Mouse (Mus musculus) limb, embryonic 14.5 days (tissue): ENCODE measurements around the gene Iqce. TPM values are rescaled to one million over a fixed set of nuclear protein-coding genes. Genes with fewer than 3 reads are reported as not detected.

Experiments
- ATAC-seq: fragments of 200-750 bp; cut with Nextera tagmentation; 2 replicates; pipeline ENCODE4 v1.8.0; 2017; ENCODE audit warnings: low read depth, moderate number of reproducible peaks, moderate TSS enrichment; ENCODE audit not compliant: low FRiP score
- DNase-seq: peaks from one replicate; pipeline ENCODE4 v3.0.0-alpha.2; 2015; ENCODE audit warnings: low spot score
- H3K27ac ChIP-seq: fragments of 300-500 bp; sonication (generic); replicated peaks from 2 replicates; pipeline ENCODE4 v1.5.1; 2014; ENCODE audit warnings: low read depth, mild to moderate bottlenecking, low read length, moderate library complexity, mixed read lengths
- H3K27me3 ChIP-seq: fragments of 300-500 bp; sonication (generic); 2 replicates; pipeline ENCODE4 v1.6.1; 2014; ENCODE audit warnings: low read length, mixed read lengths; ENCODE audit not compliant: control insufficient read depth, insufficient read depth
- H3K36me3 ChIP-seq: fragments of 300-500 bp; sonication (generic); 2 replicates; pipeline ENCODE4 v1.6.1; 2014; ENCODE audit warnings: mild to moderate bottlenecking, low read length, moderate library complexity, mixed read lengths; ENCODE audit not compliant: control insufficient read depth, insufficient read depth
- H3K4me1 ChIP-seq: fragments of 300-500 bp; sonication (generic); 2 replicates; pipeline ENCODE4 v1.6.1; 2014; ENCODE audit warnings: antibody characterized with exemption, low read length, mixed read lengths; ENCODE audit not compliant: control insufficient read depth, insufficient read depth
- H3K4me2 ChIP-seq: fragments of 300-500 bp; sonication (generic); replicated peaks from 2 replicates; pipeline ENCODE4 v1.6.1; 2014; ENCODE audit warnings: low read depth, mild to moderate bottlenecking, low read length, moderate library complexity; ENCODE audit not compliant: severe bottlenecking
- H3K4me3 ChIP-seq: fragments of 300-500 bp; sonication (generic); replicated peaks from 2 replicates; pipeline ENCODE4 v1.5.1; 2014; ENCODE audit warnings: low read length
- H3K9ac ChIP-seq: fragments of 300-500 bp; sonication (generic); 2 replicates; pipeline ENCODE4 v1.6.1; 2014; ENCODE audit warnings: mild to moderate bottlenecking, low read depth, low read length, moderate library complexity; ENCODE audit not compliant: severe bottlenecking
- H3K9me3 ChIP-seq: fragments of 300-500 bp; sonication (generic); 2 replicates; pipeline ENCODE4 v1.6.1; 2016; ENCODE audit warnings: low read length; ENCODE audit not compliant: control insufficient read depth
- POLR2A ChIP-seq: fragments of 200-500 bp; IDR thresholded peaks from 2 replicates; pipeline ENCODE4 v1.8.0; 2012; ENCODE audit warnings: inconsistent platforms, mild to moderate bottlenecking, moderate library complexity, borderline replicate concordance; ENCODE audit not compliant: insufficient read depth, insufficient read length; ENCODE audit errors: extremely low read depth
- WGBS: fragments of 180-500 bp; shearing (Covaris S2); extraction: QIAGEN DNeasy Blood & Tissue Kit; methylation state at CpG from one replicate; pipeline ENCODE4 v1.1.7; 2014; 5-methylcytosine and 5-hydroxymethylcytosine counted together
- polyA plus RNA-seq, 2 experiments: library from polyadenylated mRNA; depleted of rRNA in 1 of 2; stranded (reverse) in 1 of 2; unstranded in 1 of 2; fragments of >200 nt; fragmentation: Nextera tagmentation in 1 of 2; extraction: Ambion mirVana in 1 of 2; gene quantifications; 2 replicates each; pipeline versions ENCODE4 v1.2.1 to v1.2.3; 2012 to 2014

Iqce gene
- polyA plus RNA-seq, 2 experiments = 23.4 to 38.3 TPM

DNA sequence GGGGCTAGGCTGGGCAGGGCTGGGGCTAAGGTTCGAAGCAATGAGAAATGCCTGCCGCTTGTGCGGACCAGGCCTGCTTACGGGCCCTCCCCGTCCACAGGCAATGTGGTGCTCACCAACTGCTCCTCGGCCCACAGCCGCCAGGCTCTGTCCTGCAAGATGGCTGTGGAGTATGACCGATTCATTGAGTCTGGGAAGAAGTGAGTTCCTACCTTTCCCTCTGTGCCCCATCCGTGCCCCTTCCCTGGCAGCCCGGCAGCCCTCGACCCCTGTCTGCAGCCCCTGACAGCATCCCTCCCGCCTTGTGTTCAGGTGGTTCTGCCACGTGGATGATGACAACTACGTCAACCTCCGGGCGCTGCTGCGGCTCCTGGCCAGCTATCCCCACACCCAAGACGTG, 90.0 kb downstream of the Iqce start:
- WGBS = 70% methylated on average over 16 of the region's 18 CpGs
- H3K4me1 ChIP-seq = peaks cover 38% of the 10 kb centered on the region
- H3K36me3 ChIP-seq = peaks cover 15% of the 10 kb centered on the region
- no peak for ATAC-seq
- H3K4me3 ChIP-seq = no peak overlapping the region
- H3K9ac ChIP-seq = 0 out of 2 replicates have a peak overlapping the region, but pooled peaks have one; percentile 21
- H3K27ac ChIP-seq = no peak overlapping the region
- TF ChIP-seq POLR2A = no peak
- peaks cover 36% of the 10 kb centered on the region for H3K27me3 ChIP-seq
- H3K9me3 ChIP-seq = no peaks in the 10 kb centered on the region
- H3K4me2 ChIP-seq = peak overlapping the region; percentile 91
- no peak for DNase-seq

Other genes starting within 250 kb of the Iqce start
- 22.9 and 28.4 TPM in 2 replicates for gene Chst12, start 196.8 kb downstream of the Iqce start, polyA plus RNA-seq (2012; rRNA removed)
- 22.4 and 22.6 TPM in 2 replicates for gene Chst12, start 196.8 kb downstream of the Iqce start, polyA plus RNA-seq (2014; fragmentation: Nextera tagmentation; extraction: Ambion mirVana)
- 0.18 and 0.19 TPM in 2 replicates for gene Grifin, start 137.3 kb downstream of the Iqce start, polyA plus RNA-seq (2012; rRNA removed)
- gene Grifin, start 137.3 kb downstream of the Iqce start, polyA plus RNA-seq (2014; fragmentation: Nextera tagmentation; extraction: Ambion mirVana) = not detected in 2 replicates
- gene Lfng, start 95.1 kb downstream of the Iqce start, polyA plus RNA-seq (2012; rRNA removed) = 38.9 and 48.2 TPM in 2 replicates
- gene Lfng, start 95.1 kb downstream of the Iqce start, polyA plus RNA-seq (2014; fragmentation: Nextera tagmentation; extraction: Ambion mirVana) = 19.2 and 21.4 TPM in 2 replicates
- 118 and 180 TPM in 2 replicates for gene Ttyh3, start 53.3 kb downstream of the Iqce start, polyA plus RNA-seq (2012; rRNA removed)
- 57.5 and 66.3 TPM in 2 replicates for gene Ttyh3, start 53.3 kb downstream of the Iqce start, polyA plus RNA-seq (2014; fragmentation: Nextera tagmentation; extraction: Ambion mirVana)
- gene Brat1, start 2.6 kb upstream of the Iqce start, polyA plus RNA-seq (2012; rRNA removed) = 29.6 and 38.6 TPM in 2 replicates
- gene Brat1, start 2.6 kb upstream of the Iqce start, polyA plus RNA-seq (2014; fragmentation: Nextera tagmentation; extraction: Ambion mirVana) = 19.9 and 22.2 TPM in 2 replicates
- 1.1 and 1.4 TPM in 2 replicates for gene Amz1, start 21.7 kb upstream of the Iqce start, polyA plus RNA-seq (2012; rRNA removed)
- gene Amz1, start 21.7 kb upstream of the Iqce start, polyA plus RNA-seq (2014; fragmentation: Nextera tagmentation; extraction: Ambion mirVana) = 0.88 and 1.1 TPM in 2 replicates
- gene Gna12, start 128.1 kb upstream of the Iqce start, polyA plus RNA-seq (2012; rRNA removed) = 63.8 and 91.5 TPM in 2 replicates
- gene Gna12, start 128.1 kb upstream of the Iqce start, polyA plus RNA-seq (2014; fragmentation: Nextera tagmentation; extraction: Ambion mirVana) = 46.7 and 55.5 TPM in 2 replicates